Mouse (Mus musculus) thymus, adult 2 months (tissue): Measurements from ENCODE around the gene Tapbpl.

Source experiments
- CTCF ChIP-seq: fragments of 200-500 bp; IDR thresholded peaks from 2 replicates; pipeline ENCODE4 v1.5.1; 2012; ENCODE audit warnings: mild to moderate bottlenecking, control low read depth, low read length, moderate library complexity, borderline replicate concordance; ENCODE audit not compliant: control insufficient read depth, poor library complexity, insufficient read depth; ENCODE audit errors: extremely low read depth
- POLR2A ChIP-seq: fragments of 200-500 bp; IDR thresholded peaks from 2 replicates; pipeline ENCODE4 v1.6.1; 2012; ENCODE audit warnings: mild to moderate bottlenecking, low read length, control low read depth, moderate library complexity; ENCODE audit not compliant: control insufficient read depth, poor library complexity, insufficient read depth; ENCODE audit errors: extremely low read depth

DNA sequence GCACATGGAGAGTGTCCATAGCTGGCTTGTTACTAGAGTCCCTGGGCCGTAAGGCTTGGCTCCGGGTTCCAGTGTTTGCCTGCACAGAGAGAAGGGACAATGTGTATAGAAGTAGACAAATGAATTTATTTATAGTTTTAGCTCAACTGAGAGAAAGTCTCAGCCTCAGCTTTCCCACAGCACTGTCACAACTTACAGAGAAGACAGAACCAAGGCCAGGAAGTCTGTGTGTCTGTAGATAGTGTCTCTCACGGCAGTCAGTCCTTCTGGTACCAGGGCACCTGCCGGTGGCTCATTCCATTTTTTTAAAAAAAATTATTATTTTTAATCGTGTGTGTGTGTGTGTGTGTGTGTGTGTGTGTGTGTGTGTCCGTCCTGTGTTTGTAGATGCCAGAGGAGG is 856 bp upstream of the Tapbpl start:
- no peak for TF ChIP-seq CTCF
- TF ChIP-seq POLR2A, result no peak
